Mouse (Mus musculus): ENCODE results near the gene Tef.

The Tef gene

DNA sequence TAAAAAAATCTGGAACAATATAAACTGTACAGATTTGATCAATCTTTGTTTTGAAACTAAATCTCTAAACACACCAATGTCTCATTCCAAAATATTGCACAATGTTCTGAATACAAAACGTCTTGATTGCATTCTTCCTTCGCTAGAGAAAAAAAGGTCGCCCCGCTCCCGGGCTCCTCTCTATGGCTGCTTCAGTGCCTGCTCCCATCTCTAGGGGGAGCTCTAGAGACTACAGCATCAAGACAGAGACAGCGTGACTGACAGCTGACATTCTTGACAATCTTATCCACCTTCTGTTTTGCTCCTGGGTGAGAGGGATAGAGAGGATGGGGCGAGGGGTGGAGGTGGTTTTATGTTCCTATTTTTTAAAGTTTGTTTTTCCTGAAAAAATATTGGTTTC is 46.1 kb downstream of the Tef start:
- DNase-seq (ENCODE audit: low spot score): peak; percentile 78

DNA sequence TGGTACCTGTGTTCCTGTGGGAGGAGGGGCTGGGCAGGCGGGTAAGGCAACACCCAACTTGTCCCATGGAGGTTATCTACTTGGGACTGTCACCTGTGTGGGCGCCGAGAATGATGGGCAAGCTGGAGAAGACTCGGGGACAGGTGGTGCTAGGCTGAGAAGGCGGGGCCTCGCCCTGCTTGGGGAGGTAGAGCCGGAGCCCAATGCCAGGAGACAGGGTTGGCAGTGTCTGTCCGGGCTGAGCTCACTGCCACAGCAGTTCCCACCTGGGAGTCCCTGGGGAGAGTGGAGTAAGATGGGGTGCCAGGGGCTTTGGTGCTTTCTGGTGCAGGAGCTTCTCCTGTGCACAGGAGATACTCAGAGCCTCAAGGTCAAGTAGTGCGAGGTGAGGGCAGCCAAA is 46.9 kb downstream of the Tef start:
- DNase-seq (ENCODE audit: low spot score): no peak

DNA sequence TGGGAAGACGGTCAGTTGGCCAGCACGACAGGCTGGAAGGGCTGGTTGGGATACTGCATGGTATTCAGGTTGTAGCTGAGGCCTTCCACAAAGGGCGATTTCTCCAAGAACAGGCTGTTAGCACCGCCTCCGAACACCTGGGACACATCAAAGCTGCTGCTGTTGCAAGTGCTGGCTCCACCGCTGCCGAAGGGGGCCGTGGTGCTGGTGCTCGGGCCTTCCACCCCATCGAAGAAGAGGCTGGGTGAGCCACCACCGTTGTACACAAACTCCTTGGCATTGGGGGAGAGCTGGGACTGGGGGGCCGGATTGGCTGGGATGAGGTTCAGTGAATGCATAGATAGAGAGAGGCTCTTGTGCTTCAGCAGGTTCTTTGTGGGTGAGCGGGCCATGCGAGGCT is 48.5 kb downstream of the Tef start:
- DNase-seq (ENCODE audit: low spot score): no peak

- DNase-seq (ENCODE audit: low spot score): no peak
Measured at GRCm38 (mm10) chr15:81851375-81851774, 49.2 kb downstream of the Tef start.

- DNase-seq (ENCODE audit: low spot score): no peak
Measured at GRCm38 (mm10) chr15:81852411-81853000, 50.3 kb downstream of the Tef start.

DNA sequence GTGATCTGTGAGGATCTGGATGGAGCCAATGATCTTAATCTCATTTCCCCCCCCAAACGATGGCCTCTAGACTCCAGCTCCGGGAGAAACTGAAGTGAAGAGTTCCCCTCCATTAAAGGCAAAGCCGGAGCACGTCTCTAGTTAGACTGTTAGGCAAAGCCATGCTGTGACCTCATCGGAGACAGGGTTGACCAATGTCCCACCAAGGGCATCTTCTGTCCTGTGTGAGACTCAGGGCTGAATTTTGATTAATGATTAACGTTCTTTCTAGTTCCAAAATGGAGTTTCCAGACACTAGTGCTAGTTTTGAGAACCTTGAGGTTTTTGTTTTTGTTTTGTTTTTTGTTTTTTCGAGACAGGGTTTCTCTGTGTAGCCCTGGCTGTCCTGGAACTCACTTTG is 50.9 kb downstream of the Tef start:
- no peak for DNase-seq (ENCODE audit: low spot score)

DNA sequence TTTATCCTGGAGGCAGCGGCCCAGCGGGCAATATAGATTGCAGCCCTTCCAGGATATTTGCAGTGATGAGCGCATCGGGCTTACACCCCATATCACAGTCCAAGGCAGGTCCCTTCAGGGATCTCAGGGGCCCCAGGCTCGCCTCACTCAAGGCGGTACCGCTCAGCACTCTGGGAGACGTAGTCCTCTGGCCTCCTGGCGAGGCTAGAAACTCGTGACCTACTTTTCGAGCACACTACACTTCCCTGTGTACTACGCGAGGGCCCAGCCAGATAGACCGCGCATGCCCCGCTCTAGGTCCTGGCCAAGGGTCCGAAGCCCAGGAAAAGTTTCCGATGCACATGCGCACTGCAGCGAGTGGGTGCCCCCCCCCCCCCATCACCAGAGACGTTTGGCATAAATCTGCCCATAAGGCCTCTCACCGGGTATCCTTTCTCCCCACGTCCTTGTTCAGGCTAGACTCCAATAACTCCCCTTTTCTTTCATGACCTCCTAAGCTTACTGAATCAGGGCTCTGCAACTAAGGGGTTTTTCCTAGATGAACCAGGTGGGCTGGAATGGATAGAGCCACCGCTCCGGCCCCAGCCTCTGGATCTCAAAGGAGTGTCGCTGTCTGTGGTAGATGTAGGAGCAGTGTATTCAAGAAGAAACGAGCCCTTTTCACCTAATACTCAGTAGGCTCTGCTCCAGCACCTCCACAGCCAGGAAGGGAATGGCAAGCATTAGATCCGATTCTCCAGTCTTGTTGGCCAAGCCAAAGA is 54.0 kb downstream of the Tef start:
- DNase-seq (ENCODE audit: low spot score): peak; percentile 91

- DNase-seq (ENCODE audit: low spot score): no peak
Measured at GRCm38 (mm10) chr15:81856938-81857723, 54.9 kb downstream of the Tef start.

- no peak for DNase-seq (ENCODE audit: low spot score)
Measured at GRCm38 (mm10) chr15:81857724-81858116, 55.5 kb downstream of the Tef start.

GRCm38 (mm10) chr15:81858138-81858516 is 55.9 kb downstream of the Tef start:
- peak; percentile 94 for DNase-seq (ENCODE audit: low spot score)

GRCm38 (mm10) chr15:81858517-81859329 is 56.5 kb downstream of the Tef start, which contains the start of gene Tob2:
Gene Tob2 (minus strand): TSS chr15:81858796.
- DNase-seq (ENCODE audit: low spot score): peak; percentile 55

DNA sequence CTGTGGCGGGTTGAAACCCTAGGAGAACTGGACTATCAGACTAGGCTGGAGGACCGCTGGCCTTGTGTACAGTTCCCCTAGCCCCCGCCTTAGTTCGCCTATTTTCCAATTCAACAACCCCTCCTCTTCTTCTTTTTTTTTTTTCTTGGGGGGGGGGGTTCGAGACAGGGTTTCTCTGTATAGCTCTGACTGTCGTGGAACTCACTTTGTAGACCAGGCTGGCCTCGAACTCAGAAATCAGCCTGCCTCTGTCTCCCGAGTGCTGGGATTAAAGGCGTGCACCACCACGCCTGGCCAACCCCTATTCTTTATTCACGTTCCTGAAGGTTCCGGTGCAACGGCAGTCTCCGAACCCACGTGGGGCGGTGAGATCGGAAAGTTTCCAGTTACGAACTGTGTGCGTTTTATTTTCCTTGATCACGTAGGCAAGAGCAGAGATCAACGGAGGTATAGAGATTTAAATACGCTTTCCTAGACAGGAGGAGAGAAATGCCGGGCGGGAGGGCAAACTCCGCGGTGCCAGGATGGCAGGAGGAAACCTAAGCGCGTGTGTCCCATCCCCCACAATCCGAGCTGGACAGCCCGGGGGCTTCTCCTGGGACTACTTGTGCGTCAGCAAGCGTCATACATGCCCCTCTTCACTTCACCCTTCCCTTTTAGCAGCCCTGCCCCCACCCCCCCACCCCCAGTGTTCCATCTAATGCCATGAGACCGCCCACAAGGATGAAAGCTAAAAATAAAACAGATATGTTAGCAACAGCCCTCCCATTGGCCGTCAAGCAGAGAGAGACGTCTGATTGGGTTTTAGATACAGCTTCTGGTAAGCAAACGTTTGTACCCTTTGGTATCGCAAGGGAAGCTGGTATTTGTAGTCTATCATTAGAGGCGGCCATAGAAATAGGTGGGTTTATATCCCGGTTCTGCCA is 57.4 kb downstream of the Tef start:
- DNase-seq (ENCODE audit: low spot score): peak; percentile 96

- DNase-seq (ENCODE audit: low spot score): peak; percentile 83
Measured at GRCm38 (mm10) chr15:81860471-81861135, 58.4 kb downstream of the Tef start.

- no peak for DNase-seq (ENCODE audit: low spot score)
Measured at GRCm38 (mm10) chr15:81864238-81864637, 62.0 kb downstream of the Tef start.

DNA sequence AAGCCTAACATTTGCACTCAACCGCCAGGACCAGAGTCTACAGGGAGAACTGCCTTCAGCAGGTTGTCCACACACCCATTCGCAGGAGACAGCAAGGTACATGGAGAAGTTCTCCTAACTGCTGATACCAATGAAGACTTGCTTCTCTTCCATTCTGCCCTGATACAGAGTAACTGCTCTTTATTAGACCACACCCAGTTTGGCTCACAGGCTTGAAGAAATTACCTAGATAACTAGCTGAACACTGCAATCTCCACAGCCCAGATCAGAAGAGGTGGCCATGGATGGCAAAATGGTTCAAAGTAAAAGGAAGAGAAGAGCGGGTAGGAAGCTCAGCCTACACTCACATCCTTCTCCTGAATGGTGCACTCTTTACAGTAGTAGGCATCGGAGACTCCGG is 67.8 kb downstream of the Tef start:
- no peak for DNase-seq (ENCODE audit: low spot score)

DNA sequence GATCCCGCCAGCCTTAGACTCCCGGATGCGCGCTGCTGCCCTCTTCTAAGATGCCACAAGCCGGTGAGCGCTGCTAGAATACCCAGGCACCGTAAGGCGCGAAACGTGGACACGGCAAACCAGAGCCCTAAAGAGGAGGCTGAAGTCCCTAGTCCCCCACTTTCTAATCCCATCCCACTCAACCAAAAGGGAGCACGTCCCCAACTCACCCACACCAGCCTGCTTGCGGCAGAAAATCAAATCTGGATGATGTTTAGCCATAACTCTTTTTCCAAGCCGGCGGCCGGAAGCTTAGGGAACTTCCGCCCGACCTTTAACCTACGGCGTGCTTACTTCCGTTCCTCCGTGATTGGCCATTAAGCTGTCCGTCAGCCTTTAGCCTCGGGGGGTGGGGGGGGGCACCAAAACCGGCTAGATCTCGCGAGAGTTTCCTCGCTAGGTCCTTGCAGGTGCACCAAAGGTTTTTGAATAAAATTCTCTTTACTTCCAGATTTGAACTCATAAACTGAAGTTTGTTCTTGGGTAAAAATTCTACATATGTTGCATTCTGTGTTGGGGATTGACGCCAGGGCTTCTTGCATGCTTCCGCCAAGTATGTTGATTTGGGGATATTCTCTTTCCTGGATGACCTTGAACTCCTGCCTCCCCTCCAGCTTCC is 69.5 kb downstream of the Tef start, which contains the start of gene Phf5a:
Gene Phf5a, minus strand, starts transcription at position 308 of the 658 bp plus-strand sequence.
- DNase-seq (ENCODE audit: low spot score): peak; percentile 89

DNA sequence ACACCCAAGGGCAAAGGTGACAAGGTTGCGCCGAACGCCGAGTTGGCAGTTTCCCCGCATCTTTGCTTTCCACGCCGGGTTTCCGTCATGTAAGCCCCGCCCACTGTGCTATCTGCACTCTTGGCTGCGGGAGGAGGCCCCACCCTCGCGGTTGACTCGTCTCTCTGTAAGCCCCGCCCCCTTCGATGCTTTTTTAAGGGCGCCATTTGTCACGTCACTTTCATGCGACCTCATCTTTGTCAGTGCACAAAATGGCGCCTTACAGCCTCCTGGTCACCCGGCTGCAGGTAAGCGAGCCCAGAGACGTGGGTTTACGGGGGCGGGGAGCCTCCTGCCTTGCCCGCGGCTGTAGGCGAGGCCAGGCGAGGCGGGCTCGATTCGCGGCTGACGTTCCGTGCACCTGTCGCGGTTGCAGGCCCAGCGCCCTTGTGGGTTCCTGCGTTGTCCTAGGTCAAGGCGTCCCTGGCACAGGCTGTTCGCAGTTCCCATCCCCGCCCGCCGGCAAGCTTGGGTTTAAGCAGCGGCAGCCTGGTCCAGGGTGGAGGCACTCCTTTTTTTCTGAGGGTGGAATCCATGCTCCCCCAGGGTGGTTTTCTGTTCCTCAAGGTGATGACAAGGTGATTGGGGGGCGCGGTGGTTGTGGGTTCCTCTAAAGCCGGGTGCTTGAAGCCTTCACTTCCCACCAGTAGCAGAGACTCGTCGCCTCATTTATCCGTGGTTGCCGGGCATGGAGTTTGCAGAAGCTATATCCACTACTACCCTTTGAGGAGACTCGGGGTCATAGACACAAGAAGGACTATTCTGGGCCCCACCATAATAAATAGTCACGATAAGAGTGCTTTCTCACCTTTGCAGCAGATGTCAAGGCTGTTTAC is 70.3 kb downstream of the Tef start, which contains the start of gene Aco2:
Gene Aco2, plus strand, starts transcription at position 48 of the 875 bp plus-strand sequence.
- DNase-seq (ENCODE audit: low spot score): peak; percentile 99
